In genomic region chr11:37236601-37237083, GRCm38 (mm10) we compare ENCODE assay signal across 7 mouse cellular contexts. TPM values are rescaled to one million over a fixed set of nuclear protein-coding genes. Genes with fewer than 3 reads are reported as not detected.
A peak's percentile ranks its signal among the peaks of the same experiment; 100 is the strongest.
DNase-seq lines count a peak whose midpoint lies in the region; ATAC-seq and TF ChIP-seq lines count a peak whose summit lies in the region.

No protein-coding gene starts in this region.

- TF ChIP-seq CTCF in olfactory bulb, adult 2 months (IDR thresholded peaks at IDR 0.05; ENCODE audit: insufficient read depth, low read depth, low read length), result no peak

- ATAC-seq in embryonic facial prominence, embryonic 15.5 days (ENCODE audit: insufficient number of reproducible peaks, low FRiP score, low TSS enrichment, low read depth), result peak; percentile 81
- ATAC-seq in hindbrain, embryonic 12.5 days (ENCODE audit: low FRiP score), result peak; percentile 89
- ATAC-seq in limb, embryonic 12.5 days (ENCODE audit: insufficient number of reproducible peaks, insufficient read depth, low FRiP score, low TSS enrichment, low read depth), result peak; percentile 88

- DNase-seq in R1 (ENCODE audit: low read depth, low spot score), result peak; percentile 48
- DNase-seq in adrenal gland, postnatal 36 days, result peak; percentile 38 to 44
- DNase-seq in spleen, postnatal 4 days (ENCODE audit: low spot score in 2 of 2), result no peak

- H3K27ac ChIP-seq in embryonic facial prominence, embryonic 15.5 days (replicated peaks), result peak overlapping the region; percentile 88
- peak overlapping the region; percentile 85 for H3K27ac ChIP-seq in hindbrain, embryonic 12.5 days
- H3K27ac ChIP-seq in limb, embryonic 12.5 days, result peak overlapping the region; percentile 79
- peak overlapping the region; percentile 95 for H3K27ac ChIP-seq in olfactory bulb, adult 2 months (ENCODE audit: insufficient read depth, low read depth, low read length)

- H3K4me1 ChIP-seq in embryonic facial prominence, embryonic 15.5 days, result peaks cover 18% of the 10 kb centered on the region
- H3K4me1 ChIP-seq in hindbrain, embryonic 12.5 days, result peaks cover 7% of the 10 kb centered on the region
- H3K4me1 ChIP-seq in limb, embryonic 12.5 days (replicated peaks), result peaks cover 6% of the 10 kb centered on the region
- H3K4me1 ChIP-seq in olfactory bulb, adult 2 months (ENCODE audit: control insufficient read depth, insufficient read depth, low read length), result no peaks in the 10 kb centered on the region

- H3K4me3 ChIP-seq in embryonic facial prominence, embryonic 15.5 days (replicated peaks), result peak overlapping the region; percentile 61
- H3K4me3 ChIP-seq in hindbrain, embryonic 12.5 days, result peak overlapping the region; percentile 67
- peak overlapping the region; percentile 66 for H3K4me3 ChIP-seq in limb, embryonic 12.5 days (replicated peaks)
- peak overlapping the region; percentile 68 for H3K4me3 ChIP-seq in olfactory bulb, adult 2 months (ENCODE audit: insufficient read depth, low read depth, low read length)

- peak overlapping the region; percentile 91 for H3K4me2 ChIP-seq in embryonic facial prominence, embryonic 15.5 days (replicated peaks)
- peak overlapping the region; percentile 77 for H3K4me2 ChIP-seq in hindbrain, embryonic 12.5 days (replicated peaks)
- peak overlapping the region; percentile 78 for H3K4me2 ChIP-seq in limb, embryonic 12.5 days

- no peaks in the 10 kb centered on the region for H3K9me3 ChIP-seq in embryonic facial prominence, embryonic 15.5 days (replicated peaks)
- H3K9me3 ChIP-seq in hindbrain, embryonic 12.5 days (replicated peaks), result no peaks in the 10 kb centered on the region
- no peaks in the 10 kb centered on the region for H3K9me3 ChIP-seq in limb, embryonic 12.5 days

- H3K27me3 ChIP-seq in embryonic facial prominence, embryonic 15.5 days, result peaks cover 9% of the 10 kb centered on the region
- H3K27me3 ChIP-seq in hindbrain, embryonic 12.5 days, result peaks cover 9% of the 10 kb centered on the region; the same call in 1 of the 2 replicates
- H3K27me3 ChIP-seq in limb, embryonic 12.5 days, result peaks cover 26% of the 10 kb centered on the region

- H3K9ac ChIP-seq in embryonic facial prominence, embryonic 15.5 days, result peak overlapping the region; percentile 54
- peak overlapping the region; percentile 78 for H3K9ac ChIP-seq in hindbrain, embryonic 12.5 days
- H3K9ac ChIP-seq in limb, embryonic 12.5 days (replicated peaks), result peak overlapping the region; percentile 71

- under 1% methylated on average over 30 of the region's 31 CpGs for WGBS in embryonic facial prominence, embryonic 15.5 days
- WGBS in hindbrain, embryonic 12.5 days, result 0% methylated on average over 26 of the region's 31 CpGs
- WGBS in limb, embryonic 12.5 days, result under 1% methylated on average over 31 of the region's 31 CpGs
- WGBS in olfactory bulb, adult 2 months, result under 1% methylated on average over 30 of the region's 31 CpGs

- no peak for TF ChIP-seq POLR2A in olfactory bulb, adult 2 months (IDR thresholded peaks at IDR 0.05; ENCODE audit: insufficient read depth, low read depth, low read length)

- H3K36me3 ChIP-seq in embryonic facial prominence, embryonic 15.5 days, result no peaks in the 10 kb centered on the region
- H3K36me3 ChIP-seq in hindbrain, embryonic 12.5 days, result no peaks in the 10 kb centered on the region
- H3K36me3 ChIP-seq in limb, embryonic 12.5 days, result no peaks in the 10 kb centered on the region

RNA-seq across cellular contexts. Expression of gene Tenm2, which starts 0.9 kb away (rescaled TPM):
- under 1 TPM; 0.53 to 0.69 TPM for total RNA-seq in adrenal gland, postnatal 36 days (2021)
- polyA plus RNA-seq in embryonic facial prominence, embryonic 15.5 days (2015; fragmentation: Nextera tagmentation; extraction: Ambion mirVana), result 5.5 and 7.6 TPM in 2 replicates
- polyA plus RNA-seq in hindbrain, embryonic 12.5 days (2016; fragmentation: Nextera tagmentation; extraction: Ambion mirVana), result 16.6 and 17.5 TPM in 2 replicates
- polyA plus RNA-seq in limb, embryonic 12.5 days (2016; fragmentation: Nextera tagmentation; extraction: Ambion mirVana), result 0.76 and 0.94 TPM in 2 replicates
- polyA plus RNA-seq in olfactory bulb, adult 2 months (2012; ENCODE audit: insufficient read depth, insufficient read length, low replicate concordance, missing spikeins), result not detected in 2 replicates

Comparison
In these comparisons a context has a peak if more than half of its experiments do, and no peak if none do; other contexts are left out.
1. DNase-seq: peak in R1 (single experiment) and adrenal gland, postnatal 36 days (2 of 2); none in spleen, postnatal 4 days (0 of 2).
2. Peak in every context shown above with its lines, with median percentiles within 50 percentile points of each other: ATAC-seq, H3K27ac ChIP-seq, H3K4me2 ChIP-seq, H3K4me3 ChIP-seq and H3K9ac ChIP-seq.